Mouse (Mus musculus) midbrain, embryonic 11.5 days (tissue): ENCODE measurements around the gene Clca4a. TPM values are rescaled to one million over a fixed set of nuclear protein-coding genes. Genes with fewer than 3 reads are reported as not detected.

ENCODE experiments used
- polyA plus RNA-seq: library from polyadenylated mRNA; unstranded; fragments of >200 nt; fragmentation: Nextera tagmentation; extraction: Ambion mirVana; gene quantifications from 2 replicates; pipeline ENCODE4 v1.2.1, GENCODE M21; 2014

The Clca4a gene
- polyA plus RNA-seq, 1 experiment from 2014 or later, result not detected

Other genes starting within 250 kb of the Clca4a start
- gene Clca3a1, start 214.1 kb downstream of the Clca4a start, polyA plus RNA-seq, result 0.06 TPM in 1 of 2 replicates, not detected in the other
- gene Clca3a2, start 155.6 kb downstream of the Clca4a start, polyA plus RNA-seq, result not detected in 2 replicates
- not detected in 2 replicates for gene Clca3b, start 125.7 kb downstream of the Clca4a start, polyA plus RNA-seq
- not detected in 2 replicates for gene Clca4b, start 42.5 kb downstream of the Clca4a start, polyA plus RNA-seq
- gene Clca1, start 57.7 kb upstream of the Clca4a start, polyA plus RNA-seq, result not detected in 2 replicates
- gene Clca2, start 124.4 kb upstream of the Clca4a start, polyA plus RNA-seq, result 0.18 and 0.22 TPM in 2 replicates
- 30.0 and 34.3 TPM in 2 replicates for gene Odf2l, start 143.5 kb upstream of the Clca4a start, polyA plus RNA-seq